24 mouse cellular contexts compared by ENCODE assay signal in the genomic region with DNA sequence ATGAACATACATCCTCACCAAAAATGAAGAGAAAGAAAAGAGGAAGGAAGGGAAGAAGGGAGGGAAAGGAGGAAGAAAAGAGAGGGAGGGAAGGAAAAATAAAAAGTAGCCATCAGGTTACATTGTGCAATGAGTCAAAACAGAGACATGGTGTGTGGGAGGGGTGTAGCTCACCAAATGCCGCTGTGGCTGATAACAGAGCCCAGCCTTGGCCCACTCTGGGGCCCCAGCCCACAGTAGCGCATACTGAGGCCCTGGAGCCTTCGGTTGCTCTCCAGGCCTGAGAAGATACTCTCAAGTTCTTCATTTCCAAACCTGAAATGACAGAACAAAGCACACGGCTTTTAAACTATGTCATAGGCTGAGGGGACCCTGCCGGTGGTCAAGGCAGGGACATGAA. TPM values are rescaled to one million over a fixed set of nuclear protein-coding genes. Genes with fewer than 3 reads are reported as not detected.
DNase-seq lines count a peak whose midpoint lies in the region; ATAC-seq lines count a peak whose summit lies in the region.
"Had no signal": no experiment of that assay in that cellular context is flagged by ENCODE, and none has a peak within 500 bp of the region (broad histone marks: within the 10 kb centered on the region; RNA-seq: fewer than 3 reads in every experiment).

No protein-coding gene starts in this region.

- 0 out of 2 replicates have a peak, but pooled peaks have one; percentile 47 for ATAC-seq in kidney, embryonic 15.5 days (replicated peaks; ENCODE audit: low FRiP score)
- peak; percentile 93 for ATAC-seq in liver, embryonic 11.5 days (replicated peaks; ENCODE audit: low FRiP score)
- ATAC-seq in liver, embryonic 15.5 days (ENCODE audit: insufficient read depth), result peak; percentile 71
- no peak for ATAC-seq in heart, embryonic 12.5 days (ENCODE audit: insufficient number of reproducible peaks, low FRiP score)
- ATAC-seq: CD4-positive, CD25-positive, alpha-beta regulatory T cell, adult 4 months; forebrain, embryonic 15.5 days had no signal

- no peak overlapping the region for H3K4me3 ChIP-seq in kidney, embryonic 15.5 days (replicated peaks)
- no peak overlapping the region for H3K4me3 ChIP-seq in liver, embryonic 11.5 days (ENCODE audit: low read depth, low read length)
- no peak overlapping the region for H3K4me3 ChIP-seq in liver, embryonic 15.5 days (replicated peaks)
- H3K4me3 ChIP-seq in heart, embryonic 12.5 days, result no peak overlapping the region
- H3K4me3 ChIP-seq: embryonic facial prominence, embryonic 12.5 days; forebrain, embryonic 15.5 days; heart, embryonic 10.5 days; heart, embryonic 15.5 days; hindbrain, embryonic 13.5 days had no signal

- no peaks in the 10 kb centered on the region for H3K9me3 ChIP-seq in kidney, embryonic 15.5 days (replicated peaks)
- H3K9me3 ChIP-seq in liver, embryonic 11.5 days (ENCODE audit: control insufficient read depth, low read length), result no peaks in the 10 kb centered on the region
- no peaks in the 10 kb centered on the region for H3K9me3 ChIP-seq in liver, embryonic 15.5 days (replicated peaks)
- no peaks in the 10 kb centered on the region for H3K9me3 ChIP-seq in heart, embryonic 12.5 days (replicated peaks)
- H3K9me3 ChIP-seq: embryonic facial prominence, embryonic 12.5 days; forebrain, embryonic 15.5 days; G1E; heart, embryonic 10.5 days; heart, embryonic 15.5 days; hindbrain, embryonic 13.5 days had no signal

- peaks cover 10% of the 10 kb centered on the region for H3K4me1 ChIP-seq in kidney, embryonic 15.5 days
- peaks cover 20% of the 10 kb centered on the region for H3K4me1 ChIP-seq in liver, embryonic 11.5 days (replicated peaks; ENCODE audit: control insufficient read depth, insufficient read depth, low read length)
- H3K4me1 ChIP-seq in liver, embryonic 15.5 days (replicated peaks), result peaks cover 28% of the 10 kb centered on the region
- H3K4me1 ChIP-seq in heart, embryonic 12.5 days (replicated peaks), result peaks cover 4% of the 10 kb centered on the region; the same call in 1 of the 2 replicates
- H3K4me1 ChIP-seq: embryonic facial prominence, embryonic 12.5 days; forebrain, embryonic 15.5 days; heart, embryonic 15.5 days; hindbrain, embryonic 13.5 days had no signal

- H3K4me2 ChIP-seq in kidney, embryonic 15.5 days, result no peak overlapping the region
- H3K4me2 ChIP-seq in liver, embryonic 11.5 days, result peak overlapping the region; percentile 47
- H3K4me2 ChIP-seq in liver, embryonic 15.5 days, result peak overlapping the region; percentile 42
- no peak overlapping the region for H3K4me2 ChIP-seq in heart, embryonic 12.5 days
- H3K4me2 ChIP-seq: embryonic facial prominence, embryonic 12.5 days; forebrain, embryonic 15.5 days; heart, embryonic 15.5 days; hindbrain, embryonic 13.5 days had no signal

- H3K27ac ChIP-seq in kidney, embryonic 15.5 days, result no peak overlapping the region
- H3K27ac ChIP-seq in liver, embryonic 11.5 days (ENCODE audit: low read depth, low read length), result 0 out of 2 replicates have a peak overlapping the region, but pooled peaks have one; percentile 5
- no peak overlapping the region for H3K27ac ChIP-seq in liver, embryonic 15.5 days (replicated peaks)
- no peak overlapping the region for H3K27ac ChIP-seq in heart, embryonic 12.5 days (ENCODE audit: poor library complexity, severe bottlenecking)
- H3K27ac ChIP-seq: embryonic facial prominence, embryonic 12.5 days; forebrain, embryonic 15.5 days; heart, embryonic 10.5 days; heart, embryonic 15.5 days; hindbrain, embryonic 13.5 days had no signal

- H3K9ac ChIP-seq in kidney, embryonic 15.5 days, result no peak overlapping the region
- no peak overlapping the region; the same call in 1 of the 2 replicates for H3K9ac ChIP-seq in liver, embryonic 11.5 days (ENCODE audit: low read depth, low read length)
- no peak overlapping the region for H3K9ac ChIP-seq in liver, embryonic 15.5 days
- no peak overlapping the region for H3K9ac ChIP-seq in heart, embryonic 12.5 days
- H3K9ac ChIP-seq: embryonic facial prominence, embryonic 12.5 days; forebrain, embryonic 15.5 days; heart, embryonic 15.5 days; hindbrain, embryonic 13.5 days had no signal

- no peaks in the 10 kb centered on the region for H3K36me3 ChIP-seq in kidney, embryonic 15.5 days
- H3K36me3 ChIP-seq in liver, embryonic 11.5 days (ENCODE audit: control insufficient read depth, insufficient read depth, low read length), result no peaks in the 10 kb centered on the region
- H3K36me3 ChIP-seq in liver, embryonic 15.5 days (replicated peaks), result no peaks in the 10 kb centered on the region
- no peaks in the 10 kb centered on the region for H3K36me3 ChIP-seq in heart, embryonic 12.5 days
- H3K36me3 ChIP-seq: embryonic facial prominence, embryonic 12.5 days; forebrain, embryonic 15.5 days; G1E; heart, embryonic 10.5 days; heart, embryonic 15.5 days; hindbrain, embryonic 13.5 days had no signal

- DNase-seq in kidney, adult 18-20 months, result no peak
- no peak for DNase-seq in liver, embryonic 11.5 days (ENCODE audit: low spot score)
- no peak for DNase-seq in testis, postnatal 14 days (ENCODE audit: low spot score)
- no peak for DNase-seq in gastrocnemius, adult 18-20 months (ENCODE audit: low spot score)
- DNase-seq: adrenal gland, postnatal 25 days; B cell, adult 2 months; cerebellum, adult 11 months; cerebellum, adult 8-10 months; cerebellum, postnatal 14 days; gastrocnemius, postnatal 10 days; heart, adult 18-20 months; heart, postnatal 14 days had no signal

- 53% methylated on average over 5 of the region's 5 CpGs for WGBS in kidney, embryonic 15.5 days
- WGBS in liver, embryonic 11.5 days, result 42% methylated on average over 5 of the region's 5 CpGs
- 9% methylated on average over 5 of the region's 5 CpGs for WGBS in liver, embryonic 15.5 days (ENCODE audit: insufficient replicate concordance)
- WGBS in heart, embryonic 12.5 days, result 41% methylated on average over 5 of the region's 5 CpGs

- no peaks in the 10 kb centered on the region for H3K27me3 ChIP-seq in kidney, embryonic 15.5 days
- no peaks in the 10 kb centered on the region for H3K27me3 ChIP-seq in liver, embryonic 11.5 days (replicated peaks; ENCODE audit: control insufficient read depth, insufficient read depth, low read length)
- H3K27me3 ChIP-seq in liver, embryonic 15.5 days, result no peaks in the 10 kb centered on the region
- no peaks in the 10 kb centered on the region for H3K27me3 ChIP-seq in heart, embryonic 12.5 days (replicated peaks)
- H3K27me3 ChIP-seq: embryonic facial prominence, embryonic 12.5 days; forebrain, embryonic 15.5 days; heart, embryonic 15.5 days; hindbrain, embryonic 13.5 days had no signal

RNA-seq across cellular contexts. Expression of a gene that starts 10.8 kb away (rescaled TPM):
- polyA plus RNA-seq in kidney, embryonic 15.5 days (2015; fragmentation: Nextera tagmentation; extraction: Ambion mirVana), result not detected in 2 replicates
- not detected in 2 replicates for polyA plus RNA-seq in liver, embryonic 11.5 days (2014; fragmentation: Nextera tagmentation; extraction: Ambion mirVana)
- 0.06 and 0.09 TPM in 2 replicates for polyA plus RNA-seq in liver, embryonic 15.5 days (2015; fragmentation: Nextera tagmentation; extraction: Ambion mirVana)
- not detected in 2 replicates for polyA plus RNA-seq in heart, embryonic 12.5 days (2016; fragmentation: Nextera tagmentation; extraction: Ambion mirVana)
- not detected for total RNA-seq in gastrocnemius, adult 18-20 months (2021)
- total RNA-seq: adrenal gland, postnatal 25 days; heart, adult 18-20 months; heart, postnatal 14 days; hematopoietic stem cell, adult 5-6 weeks had no signal
- polyA plus RNA-seq: CD4-positive, CD25-positive, alpha-beta regulatory T cell, adult 4 months; embryonic facial prominence, embryonic 12.5 days; forebrain, embryonic 11.5 days; G1E; heart, embryonic 10.5 days; heart, embryonic 15.5 days had no signal

RNA-seq across cellular contexts. Expression of a gene that starts 35.8 kb away (rescaled TPM):
- 208 and 216 TPM in 2 replicates for polyA plus RNA-seq in kidney, embryonic 15.5 days (2015; fragmentation: Nextera tagmentation; extraction: Ambion mirVana)
- polyA plus RNA-seq in liver, embryonic 11.5 days (2014; fragmentation: Nextera tagmentation; extraction: Ambion mirVana), result 172 and 173 TPM in 2 replicates
- 56.0 and 59.1 TPM in 2 replicates for polyA plus RNA-seq in liver, embryonic 15.5 days (2015; fragmentation: Nextera tagmentation; extraction: Ambion mirVana)
- polyA plus RNA-seq in heart, embryonic 12.5 days (2016; fragmentation: Nextera tagmentation; extraction: Ambion mirVana), result 235 and 244 TPM in 2 replicates
- total RNA-seq in gastrocnemius, adult 18-20 months (2021), result 10 to 100 TPM; 63.8 to 71.8 TPM

Comparison
In these comparisons a context has a peak if more than half of its experiments do, and no peak if none do; other contexts are left out.
1. H3K4me2 ChIP-seq: peak in liver, embryonic 11.5 days (single experiment) and liver, embryonic 15.5 days (single experiment); none in kidney, embryonic 15.5 days (single experiment) and heart, embryonic 12.5 days (single experiment).